Mouse (Mus musculus): ENCODE data around the gene Dock6.
"Not testable (repeated sequence)": the region's sequence is repeated elsewhere in the genome, so short reads cannot be mapped to it uniquely, and the experiment has no call there.

The Dock6 gene

GRCm38 (mm10) chr9:21852128-21853091 lies at the start of gene Dock6:
TSS of gene Dock6 (minus strand) at chr9:21852635.
- peak; percentile 84 for DNase-seq

GRCm38 (mm10) chr9:21901223-21901820 lies 48.9 kb upstream of the Dock6 start:
- DNase-seq: peak; percentile 86

GRCm38 (mm10) chr9:21889229-21889628 lies 36.8 kb upstream of the Dock6 start:
- no peak for DNase-seq

- DNase-seq: no peak
These were observed 24.2 kb upstream of the Dock6 start for GRCm38 (mm10) chr9:21876601-21877000.

GRCm38 (mm10) chr9:21872204-21872603 lies 19.8 kb upstream of the Dock6 start:
- no peak for DNase-seq

- DNase-seq: no peak
These were observed 18.6 kb upstream of the Dock6 start for GRCm38 (mm10) chr9:21870879-21871524.

GRCm38 (mm10) chr9:21869290-21869689 lies 16.9 kb upstream of the Dock6 start:
- DNase-seq: not testable (repeated sequence)

GRCm38 (mm10) chr9:21867726-21868125 lies 15.3 kb upstream of the Dock6 start:
- DNase-seq: no peak

GRCm38 (mm10) chr9:21866641-21867040 lies 14.2 kb upstream of the Dock6 start:
- no peak for DNase-seq

DNA sequence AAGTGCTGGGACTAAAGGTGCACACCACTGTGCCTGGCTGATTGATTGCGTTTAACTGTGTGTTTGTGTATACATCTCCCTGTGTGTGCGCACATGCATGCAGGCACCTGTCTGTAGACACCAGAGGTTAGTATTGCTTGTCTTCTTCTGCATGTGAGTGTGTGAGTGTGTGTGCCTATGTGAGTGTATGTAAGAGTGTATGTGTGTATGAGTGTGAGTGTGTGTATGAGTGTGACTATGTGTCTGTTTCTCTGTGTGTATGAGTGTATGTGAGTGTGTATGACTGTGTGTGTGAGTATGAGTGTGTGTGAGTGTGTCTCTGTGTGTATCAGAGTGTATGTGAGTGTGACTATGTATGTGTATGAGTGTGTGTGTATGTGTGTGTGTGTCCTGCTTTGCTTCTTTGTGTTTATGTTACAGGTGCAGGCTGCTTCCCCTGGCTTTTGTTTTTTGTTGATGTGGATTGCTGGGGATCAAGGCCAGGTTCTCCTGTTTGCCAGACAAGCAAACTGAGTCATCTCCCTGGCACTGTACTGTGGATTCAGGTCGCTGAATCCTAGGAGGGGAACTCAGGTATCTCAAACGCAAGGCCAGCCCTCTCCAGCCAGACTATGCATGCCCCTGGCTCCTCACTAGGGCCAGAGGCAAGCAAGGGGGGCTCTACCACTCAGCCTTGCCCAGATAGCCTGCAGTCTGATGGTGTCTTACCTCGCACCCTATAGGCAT lies 13.4 kb upstream of the Dock6 start:
- no peak for DNase-seq

DNA sequence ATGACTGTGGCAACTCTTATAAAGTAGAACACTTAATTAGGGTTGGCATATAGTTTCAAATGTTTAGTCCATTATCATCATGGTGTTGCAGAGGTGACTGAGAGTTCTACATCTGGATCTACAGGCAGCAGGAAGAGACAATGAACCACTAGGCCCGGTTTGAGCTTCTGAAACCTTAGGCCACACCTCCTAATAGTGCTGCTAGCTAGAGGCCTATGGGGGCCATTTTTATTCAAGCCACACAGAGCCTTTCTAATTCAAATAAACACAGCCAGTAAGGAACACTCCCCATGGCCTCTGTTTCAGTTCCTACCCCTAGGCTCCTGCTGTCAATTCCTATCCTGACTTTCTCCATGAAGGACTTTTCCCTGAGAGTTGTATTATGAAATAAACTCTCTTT lies 9.7 kb upstream of the Dock6 start:
- no peak for DNase-seq

DNA sequence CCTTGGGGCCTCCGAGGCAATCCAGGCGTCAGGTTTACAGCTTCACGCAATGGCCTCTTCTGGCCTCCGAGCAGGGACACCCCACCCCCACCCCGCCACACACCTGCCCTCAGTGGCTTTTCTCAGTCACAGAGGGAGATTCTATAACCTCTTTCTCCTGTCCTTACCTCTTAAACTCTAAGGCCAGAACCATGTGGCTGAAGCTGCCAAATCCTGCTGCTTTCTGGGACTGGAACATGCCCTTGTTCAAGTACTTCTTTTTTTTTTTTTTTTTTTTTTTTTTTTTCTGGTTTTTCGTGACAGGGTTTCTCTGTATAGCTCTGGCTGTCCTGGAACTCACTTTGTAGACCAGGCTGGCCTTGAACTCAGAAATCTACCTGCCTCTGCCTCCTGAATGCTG lies 7.9 kb upstream of the Dock6 start:
- not testable (repeated sequence) for DNase-seq

DNA sequence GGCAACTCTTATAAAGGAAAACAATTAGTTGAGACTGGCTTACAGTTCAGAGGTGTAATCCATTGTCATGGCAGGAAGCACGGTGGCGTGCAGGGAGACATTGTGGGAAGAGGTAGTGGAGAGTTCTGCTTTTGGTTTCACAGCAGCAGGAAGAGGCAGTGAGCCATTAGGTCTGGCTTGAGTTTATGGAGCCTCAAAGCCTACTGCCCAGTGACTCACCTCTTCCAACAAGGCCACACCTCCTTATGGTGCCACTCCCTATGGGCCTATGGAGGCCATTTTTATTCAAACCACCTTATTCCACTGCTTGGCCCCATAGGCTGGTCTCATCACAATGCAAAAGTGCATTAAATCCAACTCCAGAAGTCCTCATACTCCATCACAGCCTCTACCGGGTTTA lies 7.2 kb upstream of the Dock6 start:
- no peak for DNase-seq

GRCm38 (mm10) chr9:21858084-21858483 lies 5.6 kb upstream of the Dock6 start:
- no peak for DNase-seq

- no peak for DNase-seq
These were observed 5.1 kb upstream of the Dock6 start for GRCm38 (mm10) chr9:21857501-21857900.

DNA sequence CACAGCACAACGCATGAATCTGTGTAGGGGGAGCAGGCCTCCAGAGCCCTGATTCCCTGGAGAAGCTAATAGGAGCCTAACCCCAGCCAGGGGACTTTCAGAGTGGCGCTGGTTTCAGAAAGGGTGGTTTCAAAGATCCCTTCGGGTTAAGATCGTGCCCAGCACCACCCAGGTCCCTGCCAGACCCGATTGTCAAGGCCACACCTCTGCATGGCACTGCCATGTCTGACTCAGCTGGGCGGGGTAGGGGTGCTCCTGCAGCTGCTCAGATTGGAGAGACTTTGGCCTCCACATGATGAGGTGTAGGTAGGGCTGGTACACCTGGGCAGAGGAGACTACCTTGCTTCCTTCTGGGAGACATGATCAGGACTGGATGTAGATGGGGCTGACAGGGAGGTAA lies 2.5 kb upstream of the Dock6 start:
- DNase-seq: no peak

DNA sequence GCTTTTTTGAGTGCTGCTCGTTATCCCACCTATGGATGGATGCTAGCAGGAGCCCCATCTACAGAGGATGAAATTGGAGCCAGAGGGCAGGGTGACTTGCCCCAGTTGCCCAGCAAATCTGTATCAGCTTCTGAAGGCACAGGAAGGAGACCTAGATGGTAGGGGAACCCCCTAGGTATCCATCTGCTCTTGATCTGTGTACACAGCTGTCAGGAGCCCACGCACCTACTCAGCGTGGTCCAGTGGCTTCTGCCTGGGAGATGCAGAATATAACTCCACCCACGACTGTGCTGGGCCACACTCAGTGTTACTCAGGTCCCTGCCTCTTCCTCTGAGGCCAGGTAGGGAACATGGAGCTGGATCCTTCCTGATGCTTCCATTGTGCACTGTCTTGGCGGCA lies 1.5 kb upstream of the Dock6 start:
- DNase-seq: no peak

DNA sequence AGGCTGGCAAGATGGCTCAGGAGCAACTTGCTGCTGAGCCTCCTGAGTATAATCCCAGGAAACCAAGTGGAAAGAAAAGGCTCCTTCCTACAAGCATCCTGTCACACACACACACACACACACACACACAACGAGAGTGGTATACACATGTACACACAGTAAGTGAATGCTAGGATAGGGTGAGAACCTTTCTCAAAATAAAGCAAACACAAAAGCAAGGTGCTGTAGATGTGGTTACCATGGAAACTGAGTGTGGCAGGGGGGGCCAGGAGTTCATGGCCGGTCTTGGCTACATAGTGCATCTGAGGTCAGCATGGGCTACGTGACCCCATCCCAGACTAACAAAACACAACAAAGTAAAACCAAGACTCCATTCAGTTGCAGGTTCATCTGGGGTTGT lies 1.4 kb downstream of the Dock6 start:
- DNase-seq: no peak

DNA sequence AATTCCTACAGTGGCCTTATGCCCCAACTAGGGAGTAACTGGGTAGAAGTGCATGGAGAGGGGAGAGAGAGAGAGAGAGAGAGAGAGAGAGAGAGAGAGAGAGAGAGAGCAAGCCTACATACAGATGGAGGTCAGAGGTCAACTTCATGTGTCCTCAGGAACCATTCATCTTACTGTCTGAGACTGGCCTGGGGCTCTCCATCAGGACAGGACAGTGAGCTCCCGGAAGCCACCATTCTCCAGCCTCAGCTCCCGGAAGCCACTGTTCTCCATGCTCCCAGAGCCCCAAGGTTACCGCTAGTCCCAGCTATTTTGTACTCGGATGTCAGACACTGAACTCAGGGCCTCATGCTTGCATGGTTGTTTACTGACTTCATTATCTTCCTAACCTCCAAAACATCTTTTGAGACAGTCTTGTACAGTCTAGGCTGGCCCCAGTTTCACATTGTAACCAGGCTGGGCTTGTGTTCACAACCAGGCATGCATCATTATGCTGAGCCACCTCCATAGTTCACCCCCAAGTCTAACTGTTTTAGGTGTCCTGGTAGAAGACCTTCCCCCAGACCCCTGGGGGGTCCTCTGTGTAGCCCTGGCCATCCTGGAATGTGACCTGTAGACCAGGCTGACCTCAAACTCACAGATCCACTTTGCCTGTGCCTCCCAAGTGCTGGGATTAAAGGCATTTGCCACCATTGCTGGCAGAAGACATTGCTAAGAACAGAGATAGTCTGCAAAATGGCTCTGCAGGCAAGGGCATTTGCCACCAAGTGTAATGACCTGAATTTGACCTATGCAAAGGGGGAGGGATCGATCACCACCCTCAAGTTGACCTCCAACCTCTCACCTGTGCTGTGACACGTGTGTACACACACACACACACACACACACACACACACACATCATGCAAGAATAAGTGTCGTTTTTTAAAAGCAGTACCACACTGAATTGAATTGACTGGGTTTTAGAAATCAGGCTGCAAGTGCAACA lies 2.5 kb downstream of the Dock6 start:
- DNase-seq: no peak

GRCm38 (mm10) chr9:21847926-21848325 lies 4.5 kb downstream of the Dock6 start:
- DNase-seq: no peak

DNA sequence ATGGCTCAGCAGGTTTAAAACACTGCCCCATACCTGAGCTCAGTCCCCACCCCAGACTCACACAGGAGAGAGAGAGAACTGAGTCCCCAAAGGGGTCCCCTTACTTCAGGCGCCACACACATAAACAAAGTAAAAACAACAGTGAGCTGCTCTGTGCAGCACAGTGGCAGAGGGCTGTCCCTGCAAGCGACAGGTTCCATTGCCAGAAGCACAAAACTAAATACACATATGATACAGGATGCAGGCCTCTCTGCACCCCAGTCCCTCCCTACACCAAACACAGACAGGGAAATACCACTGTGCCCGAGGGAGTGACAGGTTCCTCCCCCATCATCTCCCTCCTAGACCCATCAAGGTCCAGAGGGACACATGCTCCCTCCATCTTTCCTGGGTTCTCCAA lies 5.0 kb downstream of the Dock6 start:
- DNase-seq: no peak

Data from layer of hippocampus, adult 9-11 months (tissue).